Mouse (Mus musculus): ENCODE measurements at regions not wholly inside any gene's neighbourhood (a gene's known extent, or its start where the extent isn't known, plus 50 kb on each side); places are given as distances from the start of the nearest gene placed in this dataset.
A peak's percentile ranks its signal among the peaks of the same experiment; 100 is the strongest.

DNA sequence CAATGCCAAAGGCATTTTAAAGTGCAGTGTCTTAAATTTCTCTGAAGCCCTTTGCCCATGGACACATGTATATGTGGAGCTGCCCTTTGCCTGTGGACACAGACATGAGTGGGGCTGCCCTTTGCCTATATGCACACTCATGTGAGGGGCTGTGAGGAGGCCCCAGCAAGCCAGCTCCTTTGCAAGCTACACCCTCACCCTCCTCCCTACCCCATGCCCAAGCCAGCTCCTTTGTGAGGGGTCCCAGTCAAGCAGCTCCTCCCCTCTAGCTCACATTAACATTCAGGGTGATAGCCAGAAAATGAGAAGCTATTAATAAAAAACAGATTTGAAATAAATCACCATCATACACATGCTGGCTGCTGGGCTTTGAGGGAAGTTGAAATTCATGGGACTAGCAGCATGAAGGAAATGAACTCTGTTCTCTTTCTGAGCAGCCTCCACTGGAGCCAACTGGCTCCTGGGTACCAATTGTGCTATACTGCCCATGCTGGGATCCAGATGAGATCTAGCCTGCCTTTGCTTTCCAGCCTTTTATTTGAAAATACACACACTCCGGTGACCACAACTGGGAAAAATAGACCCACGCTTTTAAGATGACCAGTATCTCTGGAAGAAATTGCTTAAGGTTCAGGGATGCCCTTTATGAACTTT, 151.4 kb downstream of the Abcc12 start:
- TF ChIP-seq USF1 (IDR thresholded peaks at IDR 0.05; ENCODE audit: low read depth): no peak
- no peak for TF ChIP-seq CTCF (IDR thresholded peaks at IDR 0.05; ENCODE audit: control insufficient read depth, insufficient read depth, insufficient read length)
- no peak for TF ChIP-seq FOSL1 (IDR thresholded peaks at IDR 0.05; ENCODE audit: insufficient read depth, low read length, poor library complexity, severe bottlenecking)
- no peak for TF ChIP-seq MAX (IDR thresholded peaks at IDR 0.05)
- TF ChIP-seq CEBPB (IDR thresholded peaks at IDR 0.05; ENCODE audit: low read depth): no peak
- no peak for TF ChIP-seq MYOG (IDR thresholded peaks at IDR 0.05; ENCODE audit: control insufficient read depth, extremely low read depth, insufficient read length)
- no peak for TF ChIP-seq MYOD1 (IDR thresholded peaks at IDR 0.05; ENCODE audit: control insufficient read depth, insufficient read length, low read depth)
- H3K4me3 ChIP-seq (ENCODE audit: insufficient read depth, poor library complexity, severe bottlenecking): no peak overlapping the region
- no peak overlapping the region for H3ac ChIP-seq (ENCODE audit: control insufficient read depth, insufficient read length, low read depth)
- no peaks in the 10 kb centered on the region for H3K79me3 ChIP-seq (ENCODE audit: low read depth)
- H3K79me2 ChIP-seq (ENCODE audit: control insufficient read depth, insufficient read depth): no peaks in the 10 kb centered on the region
- no peaks in the 10 kb centered on the region for H3K27me3 ChIP-seq (ENCODE audit: control insufficient read depth, insufficient read depth, insufficient read length)
- H3K36me3 ChIP-seq (ENCODE audit: control insufficient read depth, insufficient read depth): no peaks in the 10 kb centered on the region

DNA sequence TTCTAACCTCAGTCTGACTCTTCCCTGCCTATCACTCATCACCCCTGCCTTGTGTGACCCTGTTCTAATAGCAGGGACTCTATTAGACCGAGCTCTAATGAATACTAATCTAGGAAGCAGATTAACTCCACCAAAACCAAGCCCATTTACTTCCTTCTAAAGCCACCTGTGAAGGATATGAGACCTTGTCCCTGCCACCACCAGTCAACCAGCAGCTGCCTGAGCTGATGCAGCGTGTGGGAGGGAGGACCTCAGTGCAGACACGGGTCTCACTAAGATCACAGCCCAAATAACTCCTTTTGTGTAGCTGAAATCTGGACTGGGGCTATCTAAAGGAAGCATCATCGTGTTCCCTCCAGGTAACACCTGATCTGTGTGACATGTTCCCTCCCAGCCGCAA, 152.4 kb downstream of the Abcc12 start:
- H3K79me2 ChIP-seq (ENCODE audit: control insufficient read depth, insufficient read depth): no peaks in the 10 kb centered on the region
- H3K4me3 ChIP-seq (ENCODE audit: insufficient read depth, poor library complexity, severe bottlenecking): no peak overlapping the region
- H3K79me3 ChIP-seq (ENCODE audit: low read depth): no peaks in the 10 kb centered on the region
- TF ChIP-seq CEBPB (IDR thresholded peaks at IDR 0.05; ENCODE audit: low read depth): no peak
- TF ChIP-seq USF1 (IDR thresholded peaks at IDR 0.05; ENCODE audit: low read depth): no peak
- TF ChIP-seq FOSL1 (IDR thresholded peaks at IDR 0.05; ENCODE audit: insufficient read depth, low read length, poor library complexity, severe bottlenecking): no peak
- TF ChIP-seq MYOG (IDR thresholded peaks at IDR 0.05; ENCODE audit: control insufficient read depth, extremely low read depth, insufficient read length): no peak
- no peak for TF ChIP-seq MYOD1 (IDR thresholded peaks at IDR 0.05; ENCODE audit: control insufficient read depth, insufficient read length, low read depth)
- TF ChIP-seq CTCF (IDR thresholded peaks at IDR 0.05; ENCODE audit: control insufficient read depth, insufficient read depth, insufficient read length): no peak
- no peak for TF ChIP-seq MAX (IDR thresholded peaks at IDR 0.05)
- H3K36me3 ChIP-seq (ENCODE audit: control insufficient read depth, insufficient read depth): no peaks in the 10 kb centered on the region
- H3K27me3 ChIP-seq (ENCODE audit: control insufficient read depth, insufficient read depth, insufficient read length): no peaks in the 10 kb centered on the region
- no peak overlapping the region for H3ac ChIP-seq (ENCODE audit: control insufficient read depth, insufficient read length, low read depth)

DNA sequence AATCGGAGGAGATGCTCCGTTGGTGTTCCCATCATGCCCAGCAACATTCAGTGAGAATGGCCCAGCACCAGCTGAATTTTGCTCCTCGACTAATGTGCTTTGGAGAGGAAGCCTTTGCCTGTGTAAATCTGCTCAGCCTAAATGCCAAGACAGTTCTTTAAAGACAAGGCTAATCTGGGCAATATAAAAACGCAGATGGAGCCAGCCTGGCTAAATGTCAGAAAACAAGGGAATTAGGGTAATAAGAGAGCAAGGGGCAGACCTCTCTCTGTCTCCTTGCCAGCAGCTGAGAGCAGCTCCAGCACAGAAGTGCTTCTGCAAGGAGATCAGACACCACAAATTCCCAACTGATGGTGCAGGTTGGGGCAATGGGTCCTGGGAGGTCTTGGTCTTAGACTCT, 154.4 kb downstream of the Abcc12 start:
- no peaks in the 10 kb centered on the region for H3K79me3 ChIP-seq (ENCODE audit: low read depth)
- H3K79me2 ChIP-seq (ENCODE audit: control insufficient read depth, insufficient read depth): no peaks in the 10 kb centered on the region
- no peaks in the 10 kb centered on the region for H3K27me3 ChIP-seq (ENCODE audit: control insufficient read depth, insufficient read depth, insufficient read length)
- no peak overlapping the region for H3K4me3 ChIP-seq (ENCODE audit: insufficient read depth, poor library complexity, severe bottlenecking)
- H3K36me3 ChIP-seq (ENCODE audit: control insufficient read depth, insufficient read depth): no peaks in the 10 kb centered on the region
- H3ac ChIP-seq (ENCODE audit: control insufficient read depth, insufficient read length, low read depth): no peak overlapping the region
- TF ChIP-seq USF1 (IDR thresholded peaks at IDR 0.05; ENCODE audit: low read depth): no peak
- no peak for TF ChIP-seq CEBPB (IDR thresholded peaks at IDR 0.05; ENCODE audit: low read depth)
- no peak for TF ChIP-seq MYOG (IDR thresholded peaks at IDR 0.05; ENCODE audit: control insufficient read depth, extremely low read depth, insufficient read length)
- TF ChIP-seq CTCF (IDR thresholded peaks at IDR 0.05; ENCODE audit: control insufficient read depth, insufficient read depth, insufficient read length): no peak
- TF ChIP-seq MAX (IDR thresholded peaks at IDR 0.05): no peak
- TF ChIP-seq FOSL1 (IDR thresholded peaks at IDR 0.05; ENCODE audit: insufficient read depth, low read length, poor library complexity, severe bottlenecking): no peak
- TF ChIP-seq MYOD1 (IDR thresholded peaks at IDR 0.05; ENCODE audit: control insufficient read depth, insufficient read length, low read depth): no peak

DNA sequence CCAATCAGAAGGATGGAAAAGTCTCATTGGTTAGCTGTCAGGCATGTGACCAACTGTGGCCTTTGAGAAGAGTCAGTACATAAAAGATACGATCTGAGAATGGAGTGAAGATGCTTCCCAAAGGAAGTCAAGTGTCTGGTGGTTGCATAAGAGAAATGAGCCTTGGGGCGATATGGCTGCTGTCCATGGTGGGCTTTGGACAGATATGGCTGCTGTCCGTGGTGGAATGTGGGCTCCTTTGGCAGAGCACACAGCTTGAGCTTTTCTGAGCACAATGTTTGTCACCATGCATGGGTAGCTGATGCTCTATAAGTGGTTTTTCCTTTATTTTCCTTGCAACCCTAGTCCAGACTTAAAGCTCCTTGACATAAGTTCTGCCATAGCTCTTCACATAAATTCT, 155.1 kb downstream of the Abcc12 start:
- no peak overlapping the region for H3K4me3 ChIP-seq (ENCODE audit: insufficient read depth, poor library complexity, severe bottlenecking)
- no peaks in the 10 kb centered on the region for H3K79me3 ChIP-seq (ENCODE audit: low read depth)
- no peaks in the 10 kb centered on the region for H3K36me3 ChIP-seq (ENCODE audit: control insufficient read depth, insufficient read depth)
- H3K27me3 ChIP-seq (ENCODE audit: control insufficient read depth, insufficient read depth, insufficient read length): no peaks in the 10 kb centered on the region
- no peak overlapping the region for H3ac ChIP-seq (ENCODE audit: control insufficient read depth, insufficient read length, low read depth)
- peak; percentile 26 for TF ChIP-seq USF1 (IDR thresholded peaks at IDR 0.05; ENCODE audit: low read depth)
- no peak for TF ChIP-seq MYOD1 (IDR thresholded peaks at IDR 0.05; ENCODE audit: control insufficient read depth, insufficient read length, low read depth)
- no peaks in the 10 kb centered on the region for H3K79me2 ChIP-seq (ENCODE audit: control insufficient read depth, insufficient read depth)

DNA sequence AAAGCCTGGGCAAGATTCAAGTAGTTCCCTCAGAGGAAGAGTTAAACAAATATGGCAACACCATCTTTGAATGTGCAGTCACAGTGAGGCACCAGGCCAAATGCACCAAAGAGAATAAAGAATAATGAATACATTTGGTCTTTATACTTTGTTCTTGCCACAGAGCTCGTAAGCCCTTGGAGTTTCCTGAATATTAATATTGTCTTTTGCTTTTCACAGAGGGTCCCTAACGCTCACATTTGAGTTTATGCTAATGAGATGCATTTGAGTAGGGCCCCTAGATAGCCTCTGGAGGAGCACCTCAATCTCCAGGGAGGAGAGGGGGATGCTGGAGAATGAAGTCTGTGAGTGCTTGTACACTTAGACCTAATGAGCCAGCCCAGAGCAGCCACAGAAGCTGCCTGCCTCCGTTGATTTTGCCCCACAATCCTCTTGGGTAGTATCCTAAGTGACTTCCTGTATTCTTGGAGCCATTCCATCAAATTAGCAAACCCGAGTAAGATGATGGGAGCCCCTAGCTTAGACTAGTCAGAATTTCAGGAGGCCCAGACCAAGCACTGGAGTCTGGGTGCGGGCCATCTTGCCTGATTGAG, 161.3 kb downstream of the Abcc12 start:
- no peaks in the 10 kb centered on the region for H3K36me3 ChIP-seq (ENCODE audit: control insufficient read depth, insufficient read depth)
- H3ac ChIP-seq (ENCODE audit: control insufficient read depth, insufficient read length, low read depth): no peak overlapping the region
- H3K27me3 ChIP-seq (ENCODE audit: control insufficient read depth, insufficient read depth, insufficient read length): no peaks in the 10 kb centered on the region
- no peak for TF ChIP-seq CTCF (IDR thresholded peaks at IDR 0.05; ENCODE audit: control insufficient read depth, insufficient read depth, insufficient read length)
- no peak for TF ChIP-seq MYOG (IDR thresholded peaks at IDR 0.05; ENCODE audit: control insufficient read depth, extremely low read depth, insufficient read length)
- TF ChIP-seq MAX (IDR thresholded peaks at IDR 0.05): no peak
- no peak for TF ChIP-seq USF1 (IDR thresholded peaks at IDR 0.05; ENCODE audit: low read depth)
- TF ChIP-seq MYOD1 (IDR thresholded peaks at IDR 0.05; ENCODE audit: control insufficient read depth, insufficient read length, low read depth): no peak
- no peak for TF ChIP-seq CEBPB (IDR thresholded peaks at IDR 0.05; ENCODE audit: low read depth)
- no peak for TF ChIP-seq FOSL1 (IDR thresholded peaks at IDR 0.05; ENCODE audit: insufficient read depth, low read length, poor library complexity, severe bottlenecking)
- H3K79me3 ChIP-seq (ENCODE audit: low read depth): no peaks in the 10 kb centered on the region
- no peaks in the 10 kb centered on the region for H3K79me2 ChIP-seq (ENCODE audit: control insufficient read depth, insufficient read depth)
- H3K4me3 ChIP-seq (ENCODE audit: insufficient read depth, poor library complexity, severe bottlenecking): no peak overlapping the region

All from C2C12 (cell line).